Mouse (Mus musculus) thymus, adult 2 months (tissue): ENCODE measurements around the gene Atxn1. TPM values are rescaled to one million over a fixed set of nuclear protein-coding genes. Genes with fewer than 3 reads are reported as not detected.

Source experiments
- DNase-seq: peaks from one replicate; pipeline ENCODE4 v3.0.0; 2021
- H3K27ac ChIP-seq: fragments of 200-500 bp; 2 replicates; pipeline ENCODE4 v1.5.1; 2012; ENCODE audit warnings: low read length, control low read depth; ENCODE audit not compliant: control insufficient read depth, insufficient read depth
- H3K27me3 ChIP-seq: fragments of 200-500 bp; 2 replicates; pipeline ENCODE4 v1.6.1; 2012; ENCODE audit warnings: mild to moderate bottlenecking, low read length, moderate library complexity, mixed read lengths; ENCODE audit not compliant: control insufficient read depth, insufficient read depth
- H3K36me3 ChIP-seq: fragments of 200-500 bp; 2 replicates; pipeline ENCODE4 v1.6.1; 2012; ENCODE audit warnings: mild to moderate bottlenecking, low read length, moderate library complexity; ENCODE audit not compliant: control insufficient read depth, insufficient read depth
- H3K4me1 ChIP-seq: fragments of 200-500 bp; replicated peaks from 2 replicates; pipeline ENCODE4 v1.6.1; 2012; ENCODE audit warnings: low read length; ENCODE audit not compliant: control insufficient read depth, insufficient read depth
- H3K4me3 ChIP-seq: fragments of 200-500 bp; 2 replicates; pipeline ENCODE4 v1.5.1; 2012; ENCODE audit warnings: mild to moderate bottlenecking, low read length, control low read depth, moderate library complexity; ENCODE audit not compliant: control insufficient read depth, insufficient read depth
- CTCF ChIP-seq: fragments of 200-500 bp; IDR thresholded peaks from 2 replicates; pipeline ENCODE4 v1.5.1; 2012; ENCODE audit warnings: mild to moderate bottlenecking, control low read depth, low read length, moderate library complexity, borderline replicate concordance; ENCODE audit not compliant: control insufficient read depth, poor library complexity, insufficient read depth; ENCODE audit errors: extremely low read depth
- POLR2A ChIP-seq: fragments of 200-500 bp; IDR thresholded peaks from 2 replicates; pipeline ENCODE4 v1.6.1; 2012; ENCODE audit warnings: mild to moderate bottlenecking, low read length, control low read depth, moderate library complexity; ENCODE audit not compliant: control insufficient read depth, poor library complexity, insufficient read depth; ENCODE audit errors: extremely low read depth
- WGBS: fragments of 180-500 bp; shearing (Covaris S2); methylation state at CpG from one replicate; pipeline ENCODE4 v1.1.7; 2018; 5-methylcytosine and 5-hydroxymethylcytosine counted together
- polyA plus RNA-seq: library from polyadenylated mRNA; depleted of rRNA; stranded (reverse); fragments of >200 nt; gene quantifications from 2 replicates; pipeline ENCODE4 v1.2.3, GENCODE M21; 2012

Atxn1 gene
- polyA plus RNA-seq, 1 experiment, result 13.5 TPM

DNA sequence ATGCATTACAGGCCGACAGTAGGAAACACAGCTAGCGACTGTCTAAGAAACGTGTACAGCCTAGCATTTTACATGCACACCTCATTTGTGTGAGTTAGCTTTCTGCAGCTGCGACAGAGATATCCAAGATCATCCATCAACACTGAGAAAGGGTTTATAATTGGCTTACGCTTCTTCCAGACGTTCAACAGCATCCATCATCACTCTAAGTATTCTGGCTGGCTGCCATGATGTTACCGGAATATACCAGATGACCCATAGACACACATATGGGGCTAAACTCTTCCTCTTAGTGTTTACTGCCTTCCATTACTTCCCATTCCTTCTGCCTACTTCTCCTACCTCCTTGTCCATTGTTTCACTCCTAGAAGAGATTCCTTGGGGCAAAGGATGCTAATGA lies 369.4 kb downstream of the Atxn1 start:
- no peak for DNase-seq
- Histone ChIP-seq H3K4me3 (no peak overlapping the region), H3K27me3 (no peaks in the 10 kb centered on the region), H3K36me3 (no peaks in the 10 kb centered on the region), H3K27ac (no peak overlapping the region), H3K4me1 (no peaks in the 10 kb centered on the region)
- WGBS, result 95% methylated on average over 7 of the region's 7 CpGs
- TF ChIP-seq POLR2A, result no peak
- no peak for TF ChIP-seq CTCF

DNA sequence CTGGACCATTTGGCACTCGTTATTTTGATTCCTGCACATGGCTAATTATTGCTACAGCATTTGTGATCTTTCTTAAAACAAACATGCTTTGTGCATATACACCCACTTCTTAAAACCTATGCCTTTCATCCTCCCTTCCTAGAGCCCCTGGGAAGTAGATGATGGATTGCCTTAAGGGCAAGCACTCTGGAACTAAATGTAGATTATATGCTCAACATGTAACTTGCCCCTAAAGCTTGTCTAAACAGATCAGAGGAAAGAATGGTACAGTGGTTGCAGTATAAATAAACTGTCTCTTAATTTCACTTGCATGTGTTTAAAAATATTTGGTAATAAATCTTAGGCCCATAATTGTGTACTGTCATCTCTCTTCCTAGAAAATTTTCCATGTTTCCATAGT lies 370.9 kb downstream of the Atxn1 start:
- no peak for TF ChIP-seq POLR2A
- TF ChIP-seq CTCF, result no peak
- 87% methylated on average over 1 of the region's 1 CpGs for WGBS
- DNase-seq, result no peak
- H3K27me3 ChIP-seq, result no peaks in the 10 kb centered on the region
- no peaks in the 10 kb centered on the region for H3K4me1 ChIP-seq
- no peak overlapping the region for H3K27ac ChIP-seq
- no peak overlapping the region for H3K4me3 ChIP-seq
- H3K36me3 ChIP-seq, result no peaks in the 10 kb centered on the region

GRCm38 (mm10) chr13:45590898-45591297 lies 373.9 kb downstream of the Atxn1 start:
- Histone ChIP-seq H3K27me3 (no peaks in the 10 kb centered on the region), H3K27ac (no peak overlapping the region), H3K4me1 (no peaks in the 10 kb centered on the region), H3K4me3 (no peak overlapping the region), H3K36me3 (no peaks in the 10 kb centered on the region)
- no peak for DNase-seq
- TF ChIP-seq POLR2A (no peak), CTCF (no peak)

DNA sequence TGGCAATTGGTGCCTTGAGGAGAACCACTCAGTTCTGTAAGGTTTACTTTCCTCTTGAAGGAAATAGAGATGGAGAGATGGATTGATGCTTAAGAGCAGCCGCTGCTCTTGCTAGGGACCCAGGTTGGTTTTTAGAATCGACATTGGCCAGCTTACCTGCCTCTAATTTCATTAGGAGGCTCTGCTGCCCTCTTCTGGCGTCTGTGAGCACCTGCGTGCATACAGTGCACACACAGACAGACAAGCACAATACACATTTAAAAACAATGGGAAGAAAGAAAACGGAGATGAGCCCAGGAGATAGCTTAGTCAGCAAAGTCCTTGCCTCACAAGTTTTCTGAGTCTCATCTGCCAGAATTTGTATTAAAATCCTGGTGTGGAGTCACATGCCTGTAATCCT lies 381.7 kb downstream of the Atxn1 start:
- DNase-seq, result no peak
- 96% methylated on average over 5 of the region's 5 CpGs for WGBS
- no peaks in the 10 kb centered on the region for H3K36me3 ChIP-seq
- H3K4me1 ChIP-seq, result no peaks in the 10 kb centered on the region
- TF ChIP-seq POLR2A, result no peak
- TF ChIP-seq CTCF, result no peak
- no peak overlapping the region for H3K4me3 ChIP-seq
- no peaks in the 10 kb centered on the region for H3K27me3 ChIP-seq
- no peak overlapping the region for H3K27ac ChIP-seq

DNA sequence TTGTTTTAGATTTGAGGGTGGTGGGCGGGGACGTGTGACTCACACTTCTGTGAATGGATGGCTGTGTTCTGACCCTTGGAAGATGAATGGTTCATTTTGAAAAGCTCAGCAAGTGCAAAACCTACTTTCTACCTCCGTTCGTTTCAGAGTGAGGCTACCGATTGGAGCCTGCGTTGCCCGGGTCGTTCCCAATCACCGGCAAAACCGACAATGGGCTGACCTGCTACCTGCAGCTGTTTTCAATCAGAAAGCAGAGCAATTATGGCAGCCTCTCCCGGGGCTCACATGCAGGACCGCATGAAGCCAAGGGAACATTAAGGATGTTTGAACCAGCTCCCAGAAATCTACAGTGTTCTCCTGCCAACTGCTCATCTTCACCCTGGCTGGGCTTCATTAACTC lies 382.5 kb downstream of the Atxn1 start:
- Histone ChIP-seq H3K4me3 (no peak overlapping the region), H3K27ac (no peak overlapping the region), H3K27me3 (no peaks in the 10 kb centered on the region), H3K36me3 (no peaks in the 10 kb centered on the region), H3K4me1 (no peaks in the 10 kb centered on the region)
- TF ChIP-seq CTCF (no peak), POLR2A (no peak)
- WGBS, result 96% methylated on average over 12 of the region's 12 CpGs
- DNase-seq, result no peak

DNA sequence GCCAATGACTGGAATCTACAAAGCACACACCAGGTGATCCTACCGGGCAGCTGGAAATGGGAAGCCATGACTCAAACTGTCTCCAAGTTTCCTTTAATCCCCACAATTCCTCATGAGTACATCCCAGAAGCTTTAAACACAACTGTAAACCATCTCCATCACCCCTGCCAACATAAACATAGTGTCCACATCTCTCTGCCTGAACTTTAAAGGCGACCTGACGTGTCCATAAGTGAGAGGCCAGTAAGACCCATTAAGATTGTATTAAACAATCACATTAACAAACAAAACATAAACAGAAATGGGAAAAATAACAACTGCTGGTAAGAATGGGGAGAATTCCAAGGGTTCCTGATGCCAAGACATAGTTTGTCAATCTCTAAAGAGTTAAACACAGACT lies 385.1 kb downstream of the Atxn1 start:
- DNase-seq, result no peak
- no peaks in the 10 kb centered on the region for H3K36me3 ChIP-seq
- H3K27ac ChIP-seq, result no peak overlapping the region
- H3K27me3 ChIP-seq, result no peaks in the 10 kb centered on the region
- H3K4me3 ChIP-seq, result no peak overlapping the region
- no peaks in the 10 kb centered on the region for H3K4me1 ChIP-seq
- 99% methylated on average over 3 of the region's 3 CpGs for WGBS
- no peak for TF ChIP-seq POLR2A
- TF ChIP-seq CTCF, result no peak

DNA sequence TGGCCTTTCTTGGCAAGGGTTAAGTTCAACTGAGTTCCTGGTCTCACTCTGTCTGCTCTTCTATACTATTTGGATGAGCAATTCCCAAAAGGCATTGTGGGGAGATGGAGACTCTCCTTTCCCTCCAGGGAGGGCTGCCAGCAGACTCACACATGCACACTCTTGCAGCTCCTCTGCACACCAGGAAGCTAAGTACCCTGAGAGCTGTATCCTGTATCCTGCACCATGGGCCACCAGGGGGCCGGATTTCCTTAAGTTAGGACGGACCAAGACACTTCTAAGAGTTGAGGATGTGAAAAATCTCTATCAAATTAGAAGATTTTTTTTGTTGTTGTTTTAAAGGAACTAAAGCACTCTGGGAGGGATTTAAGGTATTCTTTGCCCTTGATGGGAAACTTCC lies 387.0 kb downstream of the Atxn1 start:
- no peaks in the 10 kb centered on the region for H3K36me3 ChIP-seq
- WGBS, result 69% methylated on average over 2 of the region's 2 CpGs
- no peaks in the 10 kb centered on the region for H3K4me1 ChIP-seq
- H3K27ac ChIP-seq, result no peak overlapping the region
- DNase-seq, result no peak
- no peaks in the 10 kb centered on the region for H3K27me3 ChIP-seq
- no peak overlapping the region for H3K4me3 ChIP-seq
- TF ChIP-seq POLR2A, result no peak
